Mouse (Mus musculus) c-Kit-positive CD71-negative TER-119-negative erythroid progenitor cells, embryonic 14.5 days (primary cell): Measurements from ENCODE around the gene Gm20696.

Experiments used
- DNase-seq: peaks from one replicate; pipeline ENCODE4 v3.0.0-alpha.2; 2013; ENCODE audit warnings: low read depth

Gene Gm20696

GRCm38 (mm10) chr6:99666318-99667171 lies at the start of gene Gm20696, which contains the start of gene Eif4e3:
Gene Gm20696 (minus strand): TSS chr6:99666797.
Gene Eif4e3 (minus strand): TSS chr6:99666771.
- no peak for DNase-seq

- no peak for DNase-seq
Measured at GRCm38 (mm10) chr6:99715913-99716312, 49.3 kb upstream of the Gm20696 start.

GRCm38 (mm10) chr6:99715191-99715590 lies 48.6 kb upstream of the Gm20696 start:
- no peak for DNase-seq

GRCm38 (mm10) chr6:99713256-99713655 lies 46.7 kb upstream of the Gm20696 start:
- no peak for DNase-seq

GRCm38 (mm10) chr6:99711576-99712101 lies 45.0 kb upstream of the Gm20696 start:
- DNase-seq, result no peak

- DNase-seq, result no peak
Measured at GRCm38 (mm10) chr6:99700484-99700883, 33.9 kb upstream of the Gm20696 start.

- DNase-seq, result no peak
Measured at GRCm38 (mm10) chr6:99692916-99693841, 26.6 kb upstream of the Gm20696 start.

- DNase-seq, result no peak
Measured at GRCm38 (mm10) chr6:99692206-99692915, 25.8 kb upstream of the Gm20696 start, which contains the start of gene Gpr27. Gene Gpr27 (plus strand): TSS chr6:99692679.

- DNase-seq, result no peak
Measured at GRCm38 (mm10) chr6:99691666-99692205, 25.1 kb upstream of the Gm20696 start.

- no peak for DNase-seq
Measured at GRCm38 (mm10) chr6:99688513-99688912, 21.9 kb upstream of the Gm20696 start.

- DNase-seq, result peak; percentile 36
Measured at GRCm38 (mm10) chr6:99684899-99685298, 18.3 kb upstream of the Gm20696 start.

- DNase-seq, result no peak
Measured at GRCm38 (mm10) chr6:99683974-99684373, 17.4 kb upstream of the Gm20696 start.

GRCm38 (mm10) chr6:99678108-99678507 lies 11.5 kb upstream of the Gm20696 start:
- DNase-seq, result no peak

- no peak for DNase-seq
Measured at GRCm38 (mm10) chr6:99677325-99677724, 10.7 kb upstream of the Gm20696 start.

GRCm38 (mm10) chr6:99674482-99674881 lies 7.9 kb upstream of the Gm20696 start:
- DNase-seq, result no peak

- DNase-seq, result no peak
Measured at GRCm38 (mm10) chr6:99671768-99672167, 5.2 kb upstream of the Gm20696 start.

GRCm38 (mm10) chr6:99670481-99671119 lies 4.0 kb upstream of the Gm20696 start:
- peak; percentile 50 for DNase-seq

- DNase-seq, result no peak
Measured at GRCm38 (mm10) chr6:99669481-99670325, 3.1 kb upstream of the Gm20696 start.

- no peak for DNase-seq
Measured at GRCm38 (mm10) chr6:99667290-99667689, 693 bp upstream of the Gm20696 start.
